Mouse (Mus musculus) layer of hippocampus, adult 11-12 months (tissue): ENCODE measurements at regions not wholly inside any gene's neighbourhood (a gene's known extent, or its start where the extent isn't known, plus 50 kb on each side); places are given as distances from the start of the nearest gene placed in this dataset.

Experiments used
- DNase-seq: peaks from one replicate; pipeline ENCODE4 v3.0.0; 2022; ENCODE audit warnings: low spot score

DNA sequence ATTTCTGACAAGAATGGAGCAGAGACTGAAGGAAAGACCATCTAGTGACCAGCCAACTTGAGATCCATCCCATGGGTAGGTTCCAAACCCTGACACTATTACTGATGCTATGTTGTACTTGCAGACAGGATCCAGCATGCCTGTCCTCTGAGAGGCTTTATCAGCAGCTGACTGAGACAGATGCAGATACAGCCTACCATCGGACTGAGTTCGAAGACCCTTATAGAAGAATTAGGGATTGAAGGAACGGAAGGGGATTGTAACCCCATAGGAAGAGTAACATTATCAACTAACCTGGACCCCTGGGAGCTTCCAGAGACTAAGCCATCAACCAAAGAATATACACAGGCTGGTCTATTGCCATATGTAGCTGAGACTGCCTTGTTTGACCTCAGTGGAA is 183.1 kb upstream of the Adcy2 start:
- no peak for DNase-seq

- no peak for DNase-seq
These were observed 191.3 kb upstream of the Adcy2 start for GRCm38 (mm10) chr13:69190661-69191060.

DNA sequence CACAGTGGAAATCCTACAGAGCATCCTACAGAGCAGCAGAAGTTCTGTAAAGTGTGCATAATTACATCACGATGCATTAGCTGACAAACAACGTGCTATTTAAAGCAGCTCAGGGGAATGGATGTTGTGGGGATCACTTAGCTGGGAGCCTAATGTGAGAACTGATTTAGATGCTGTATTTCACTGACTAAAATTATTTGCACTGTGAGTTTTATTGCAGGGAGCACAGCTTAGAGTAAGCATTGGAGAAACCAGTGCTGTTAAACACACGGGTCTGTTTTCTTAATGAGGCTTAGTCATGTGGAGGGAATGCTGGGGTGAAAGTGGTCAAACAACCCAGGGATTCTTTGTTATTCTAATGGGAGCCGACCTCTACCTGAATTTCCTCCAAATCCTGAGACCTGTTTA is 197.1 kb upstream of the Adcy2 start:
- no peak for DNase-seq

- no peak for DNase-seq
These were observed 208.6 kb upstream of the Adcy2 start for GRCm38 (mm10) chr13:69207741-69208568.

- DNase-seq, result no peak
These were observed 209.2 kb upstream of the Adcy2 start for GRCm38 (mm10) chr13:69208569-69208881.

DNA sequence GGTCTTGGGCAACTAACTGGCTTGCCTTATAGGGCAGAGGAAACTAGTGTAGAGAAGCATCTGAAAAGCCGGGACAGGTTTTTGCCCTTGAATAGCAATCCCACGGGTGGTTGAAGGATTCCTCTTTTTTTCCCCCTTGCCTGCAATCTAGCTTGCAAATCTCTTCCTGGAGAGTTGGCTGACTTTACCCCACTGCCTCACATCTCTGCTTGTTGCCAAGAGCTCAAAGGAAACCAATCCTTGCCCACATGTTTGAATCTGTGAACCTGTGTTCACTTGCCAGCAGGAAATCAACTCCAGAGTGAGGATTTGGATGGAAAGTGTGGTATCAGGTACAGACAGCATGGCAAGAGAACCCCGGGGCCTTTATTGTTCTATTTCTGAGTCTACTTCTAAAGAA is 217.2 kb upstream of the Adcy2 start:
- DNase-seq, result no peak

GRCm38 (mm10) chr13:69220425-69220824 is 221.1 kb upstream of the Adcy2 start:
- DNase-seq, result no peak

DNA sequence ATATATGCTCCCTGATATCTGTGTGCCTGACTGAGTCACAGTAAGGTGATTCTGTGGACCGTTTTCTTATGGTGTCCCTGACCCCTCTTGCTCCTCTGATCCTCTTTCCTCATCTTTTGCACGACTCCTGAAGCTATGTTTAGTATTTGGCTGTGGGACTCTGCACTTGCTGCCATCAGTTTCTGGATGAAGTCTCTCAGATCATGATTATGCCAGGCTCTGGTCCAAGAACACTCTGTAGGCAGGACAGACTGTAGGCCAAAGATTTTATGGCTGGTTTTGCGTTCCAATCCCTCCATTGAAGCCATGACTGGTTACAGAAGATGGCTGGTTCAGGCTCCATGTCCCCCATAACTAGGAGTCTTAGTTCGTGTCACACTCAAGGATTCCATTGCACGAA is 227.2 kb upstream of the Adcy2 start:
- DNase-seq, result no peak

- no peak for DNase-seq
These were observed 231.1 kb upstream of the Adcy2 start for GRCm38 (mm10) chr13:69230361-69230943.

DNA sequence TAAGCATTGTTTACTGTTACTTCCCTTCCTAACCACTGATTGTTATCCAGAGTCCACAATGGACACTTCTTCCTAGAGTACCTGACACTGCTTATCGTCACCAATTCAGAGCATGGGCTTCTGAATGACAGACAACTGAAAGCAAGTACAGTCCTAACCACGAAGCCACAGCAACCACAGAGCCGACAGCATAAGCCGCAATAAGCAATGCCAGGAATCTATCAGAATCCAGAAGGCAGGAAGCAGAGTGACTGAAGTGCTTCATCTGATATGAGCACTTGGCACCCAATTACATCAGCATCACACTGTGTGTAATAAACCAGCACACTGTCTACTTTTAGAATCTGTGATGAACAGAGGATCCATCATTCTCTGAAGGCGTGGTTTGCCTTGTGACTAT is 237.0 kb upstream of the Adcy2 start:
- peak; percentile 10 for DNase-seq

DNA sequence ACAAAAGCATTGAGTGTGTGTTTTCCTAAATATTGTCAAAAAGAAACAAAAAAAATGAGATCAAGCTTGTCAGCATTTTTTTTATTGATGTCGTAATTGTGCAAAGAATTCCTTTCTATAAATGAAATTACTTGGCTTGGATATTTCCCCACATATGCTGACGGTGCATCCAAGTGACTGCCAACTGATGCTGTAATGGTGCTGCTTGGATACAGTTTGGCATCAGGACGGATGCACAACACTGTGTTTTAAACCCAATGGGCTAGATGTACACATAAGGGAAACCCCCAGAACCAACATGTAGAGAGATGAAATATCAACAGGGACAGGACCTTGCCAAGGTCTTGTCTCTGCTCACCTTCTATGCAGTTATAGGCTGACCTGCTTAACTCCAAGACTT is 238.6 kb upstream of the Adcy2 start:
- peak; percentile 15 for DNase-seq

DNA sequence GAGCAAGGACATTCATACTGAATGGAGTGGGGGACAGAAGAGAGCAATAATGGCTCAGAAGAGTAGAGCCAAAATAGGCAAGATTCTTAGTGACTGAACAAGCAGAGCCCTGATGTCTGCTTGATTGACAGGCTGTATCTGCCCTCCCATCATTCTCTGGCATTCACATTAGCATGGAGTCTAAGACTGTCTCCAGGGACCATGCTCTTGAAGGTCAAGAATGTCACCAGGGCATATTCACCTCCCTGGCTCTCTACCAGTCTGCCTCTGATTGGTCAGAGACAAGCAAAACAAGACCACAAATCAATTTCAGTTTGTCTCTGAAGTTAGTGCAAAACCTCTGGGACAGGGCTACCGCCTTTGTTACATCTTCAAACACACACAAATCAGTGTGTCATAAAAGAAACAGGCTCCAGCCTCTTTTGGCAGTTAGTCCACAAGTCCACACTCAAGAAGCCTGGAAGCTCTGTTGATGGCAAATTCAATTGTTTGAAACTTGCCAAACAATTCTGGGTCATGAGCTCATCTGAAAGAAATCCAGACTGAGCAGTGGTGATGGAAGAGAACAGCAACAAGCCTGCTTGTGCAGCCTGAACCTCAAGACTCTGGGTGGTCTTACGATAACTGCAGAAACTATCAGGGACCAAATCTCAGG is 240.0 kb upstream of the Adcy2 start:
- no peak for DNase-seq

DNA sequence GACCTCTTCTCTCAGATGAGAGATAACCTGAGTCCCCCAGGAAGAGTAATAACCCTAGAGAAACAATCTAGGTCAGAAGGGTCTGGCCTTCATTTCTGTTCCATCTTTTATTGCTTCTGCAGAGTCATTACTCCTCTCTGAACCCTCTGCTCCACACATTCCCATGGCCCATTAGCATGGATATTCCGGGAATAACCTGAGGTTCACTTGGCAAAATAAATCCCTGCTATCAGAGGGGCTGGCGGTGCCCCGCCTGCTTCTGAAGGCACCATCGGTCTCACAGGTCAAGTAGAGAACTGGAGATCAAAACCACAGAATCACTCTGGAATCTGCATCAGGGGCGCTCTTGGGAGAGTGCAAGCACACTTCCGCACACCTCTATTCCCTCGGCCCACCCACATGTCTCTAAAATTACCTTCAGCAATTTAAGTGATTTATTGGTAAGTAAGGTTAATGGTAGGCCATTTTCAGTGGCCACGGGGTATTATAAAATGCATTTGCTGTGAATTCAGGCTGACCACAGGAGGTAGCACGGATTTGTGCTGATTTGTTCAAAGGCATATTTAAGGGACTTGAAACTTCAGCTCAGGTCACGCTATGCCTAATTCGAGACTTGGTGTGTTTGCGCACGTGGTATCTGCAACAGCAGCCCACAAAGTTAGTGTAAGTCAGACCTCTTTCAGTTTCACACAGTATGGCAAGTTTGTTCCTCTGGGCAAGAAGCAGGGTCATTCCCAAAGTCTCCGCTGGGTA is 243.4 kb upstream of the Adcy2 start:
- DNase-seq, result no peak

DNA sequence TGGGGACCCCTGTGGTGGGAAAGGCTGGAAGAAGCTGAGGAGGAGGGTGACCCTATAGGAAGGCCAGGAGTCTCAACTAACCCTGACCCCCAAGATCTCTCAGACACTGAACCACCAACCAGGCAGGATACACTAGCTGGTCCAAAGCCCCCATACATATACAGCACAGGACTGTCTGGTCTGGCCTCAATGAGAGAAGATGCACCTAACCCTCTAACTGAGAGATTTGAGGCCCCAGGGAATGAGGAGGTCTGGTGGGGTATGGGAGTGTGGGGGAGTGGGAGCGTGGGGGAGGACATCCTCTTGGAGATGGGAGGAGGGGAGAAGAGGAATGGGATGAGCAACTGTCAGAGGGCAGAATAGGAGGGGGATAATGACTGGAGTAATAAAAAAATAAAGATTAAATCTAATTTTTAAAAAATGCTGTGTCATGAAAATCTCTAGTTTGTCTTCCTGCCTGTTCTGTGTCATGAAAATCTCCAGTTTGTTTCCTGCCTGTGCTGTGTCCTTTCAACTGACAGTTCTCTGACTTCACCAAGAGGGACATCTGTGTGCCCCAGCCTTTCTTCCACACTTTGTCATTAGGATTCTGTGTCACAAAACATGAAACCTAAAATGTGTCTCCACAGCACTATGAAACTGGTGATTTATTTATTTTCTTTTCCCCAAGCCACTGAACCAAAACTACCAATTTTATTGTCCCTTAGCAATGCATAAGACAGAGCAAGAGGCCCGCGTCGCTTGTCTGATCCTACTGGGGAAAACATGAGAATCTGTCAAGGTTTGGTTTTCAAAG is 251.2 kb upstream of the Adcy2 start:
- no peak for DNase-seq

DNA sequence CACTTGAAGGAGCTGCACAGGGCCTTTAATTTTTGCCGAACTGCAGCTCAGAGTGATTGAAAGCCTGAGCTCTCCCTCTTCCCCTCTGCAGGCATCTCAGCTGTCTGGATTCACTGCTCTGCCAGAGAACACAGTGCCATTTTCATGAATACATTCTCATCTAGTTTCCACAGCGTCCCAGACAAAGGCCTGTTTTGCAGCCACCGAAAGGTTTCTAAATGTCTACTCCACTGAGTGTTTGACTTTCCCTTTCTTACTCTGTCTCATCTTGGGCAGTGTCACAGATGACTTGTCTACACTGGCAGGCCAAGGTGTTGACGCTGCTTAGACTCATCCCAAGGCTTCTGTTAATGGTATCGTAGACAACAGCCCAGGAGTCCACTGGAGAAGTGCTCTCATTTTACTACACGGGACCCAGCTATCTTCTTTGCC is 251.8 kb upstream of the Adcy2 start:
- DNase-seq, result no peak

GRCm38 (mm10) chr13:69252335-69252734 is 253.0 kb upstream of the Adcy2 start:
- DNase-seq, result no peak

DNA sequence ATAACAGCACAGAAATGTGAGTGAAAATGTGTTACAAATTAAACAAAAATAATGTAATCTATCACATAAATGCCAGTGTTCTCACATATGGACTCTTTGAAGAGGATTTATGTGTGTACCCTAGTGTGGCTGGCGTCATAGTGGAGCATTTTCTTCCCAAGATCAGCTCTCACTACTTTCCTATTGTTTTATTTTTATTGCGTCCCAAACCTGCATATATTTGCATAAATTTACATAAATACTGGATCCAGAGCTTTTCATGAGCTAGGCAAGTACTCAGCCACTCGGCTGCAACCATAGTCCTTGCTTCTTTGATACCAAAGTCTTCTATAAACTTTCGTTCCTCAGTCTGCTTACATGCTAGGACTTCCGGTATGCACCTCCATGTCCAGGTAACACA is 261.1 kb upstream of the Adcy2 start:
- no peak for DNase-seq

DNA sequence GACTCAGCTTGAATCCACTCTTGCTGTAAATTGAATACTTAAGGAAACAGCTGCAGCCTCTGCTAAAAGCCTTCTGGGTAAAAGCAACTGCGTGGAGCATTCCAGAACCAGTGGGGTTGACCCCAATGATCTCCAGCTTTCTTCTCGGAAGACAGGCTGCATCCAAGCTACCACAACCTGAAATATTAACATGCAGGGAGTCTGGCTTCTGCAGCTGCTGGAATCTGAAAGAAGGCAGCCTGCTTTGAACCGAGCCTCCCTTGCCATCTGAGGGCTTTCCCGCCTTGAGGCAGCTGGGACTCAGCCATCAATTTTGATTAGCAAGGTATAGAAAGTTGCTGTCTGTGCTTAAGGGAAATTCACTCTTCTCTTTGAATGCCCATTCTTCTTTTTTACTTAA is 261.6 kb upstream of the Adcy2 start:
- DNase-seq, result no peak

GRCm38 (mm10) chr13:69263722-69264121 is 264.4 kb upstream of the Adcy2 start:
- DNase-seq, result no peak

- DNase-seq, result no peak
These were observed 266.7 kb upstream of the Adcy2 start for GRCm38 (mm10) chr13:69266071-69266470.

GRCm38 (mm10) chr13:69272506-69272905 is 261.0 kb upstream of the Nsun2 start:
- DNase-seq, result no peak

DNA sequence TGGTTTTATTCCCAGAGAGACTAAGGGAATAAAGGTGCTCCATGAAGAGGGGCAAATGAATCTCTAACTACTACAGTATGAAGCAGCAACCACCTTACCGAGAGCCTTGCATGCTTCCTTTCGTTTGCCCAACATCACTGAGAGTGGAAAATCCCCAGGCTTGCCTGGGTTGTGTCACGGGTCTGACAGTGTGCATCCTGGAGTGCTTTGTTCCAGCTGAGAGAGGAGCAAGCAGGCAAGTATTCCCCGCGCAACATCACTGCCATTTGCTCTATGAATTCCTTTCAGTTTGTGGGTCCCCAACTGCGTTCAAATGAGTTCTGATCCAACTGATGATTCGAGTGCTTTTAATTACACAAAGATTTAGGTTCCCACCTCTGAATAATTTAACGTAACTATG is 253.9 kb upstream of the Nsun2 start:
- no peak for DNase-seq
